ENCODE assay signal across 20 mouse cellular contexts in the genomic region with DNA sequence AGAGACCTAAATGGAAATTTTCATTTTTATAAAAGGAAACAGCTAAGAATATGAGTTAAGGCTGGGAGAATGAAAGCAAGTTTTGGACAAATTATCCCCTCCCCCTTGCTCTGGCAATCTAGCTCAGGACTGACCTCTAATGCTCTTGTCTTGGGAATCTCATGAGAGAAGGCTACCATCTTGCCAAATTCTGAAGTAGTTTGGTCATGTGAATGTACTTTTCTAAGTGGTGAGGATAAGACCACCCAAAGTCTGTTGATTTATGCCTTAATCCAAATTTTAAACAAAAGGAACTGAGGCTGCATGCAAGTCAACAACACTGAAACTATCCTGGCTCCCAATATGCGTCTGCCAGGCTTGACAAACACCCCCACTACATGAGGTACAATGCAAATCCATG.
"Had no signal": no experiment of that assay in that cellular context is flagged by ENCODE, and none has a peak within 500 bp of the region (broad histone marks: within the 10 kb centered on the region; RNA-seq: fewer than 3 reads in every experiment).

No protein-coding gene starts in this region.

- H3K36me3 ChIP-seq: limb, embryonic 12.5 days; limb, embryonic 15.5 days; midbrain, embryonic 10.5 days; midbrain, embryonic 13.5 days; neural tube, embryonic 13.5 days had no signal

- H3K9me3 ChIP-seq: limb, embryonic 12.5 days; limb, embryonic 15.5 days; midbrain, embryonic 10.5 days; midbrain, embryonic 13.5 days; neural tube, embryonic 13.5 days had no signal

- DNase-seq: kidney, adult 18-20 months; kidney, adult 9 months; kidney, postnatal 14 days; kidney, postnatal 4 days; left cerebral cortex, postnatal 4 days; liver, postnatal 0 days; lung, embryonic 14.5 days; lung, postnatal 4 days; spleen, adult 18-20 months; thymus, postnatal 25 days had no signal

- H3K27ac ChIP-seq: limb, embryonic 12.5 days; limb, embryonic 15.5 days; liver, embryonic 14.5 days; midbrain, embryonic 10.5 days; midbrain, embryonic 13.5 days; neural tube, embryonic 13.5 days had no signal

- H3K27me3 ChIP-seq: limb, embryonic 12.5 days; limb, embryonic 15.5 days; midbrain, embryonic 13.5 days; neural tube, embryonic 13.5 days had no signal

- H3K4me3 ChIP-seq: limb, embryonic 12.5 days; limb, embryonic 15.5 days; midbrain, embryonic 10.5 days; midbrain, embryonic 13.5 days; myocyte; neural tube, embryonic 13.5 days had no signal

- H3K9ac ChIP-seq: limb, embryonic 12.5 days; limb, embryonic 15.5 days; liver, embryonic 14.5 days; liver, postnatal 0 days; lung, embryonic 14.5 days; midbrain, embryonic 13.5 days; neural tube, embryonic 13.5 days had no signal

- ATAC-seq: liver, postnatal 0 days; lung, postnatal 0 days; midbrain, embryonic 13.5 days; midbrain, embryonic 16.5 days had no signal

- H3K4me1 ChIP-seq: limb, embryonic 12.5 days; limb, embryonic 15.5 days; midbrain, embryonic 10.5 days; midbrain, embryonic 13.5 days; neural tube, embryonic 13.5 days had no signal

- H3K4me2 ChIP-seq: limb, embryonic 12.5 days; limb, embryonic 15.5 days; liver, embryonic 11.5 days; lung, embryonic 14.5 days; midbrain, embryonic 13.5 days; neural tube, embryonic 13.5 days had no signal
